Mouse (Mus musculus) testis, adult 2 months (tissue): ENCODE measurements at regions not wholly inside any gene's neighbourhood (a gene's known extent, or its start where the extent isn't known, plus 50 kb on each side); places are given as distances from the start of the nearest gene placed in this dataset.

Source experiments
- H3K27ac ChIP-seq: fragments of 200-500 bp; 2 replicates; pipeline ENCODE4 v1.5.1; 2012; ENCODE audit warnings: low read depth, low read length; ENCODE audit not compliant: control insufficient read depth, insufficient read depth
- H3K27me3 ChIP-seq: fragments of 200-500 bp; 2 replicates; pipeline ENCODE4 v1.6.1; 2012; ENCODE audit warnings: mild to moderate bottlenecking, low read length, moderate library complexity; ENCODE audit not compliant: control insufficient read depth, insufficient read depth
- H3K36me3 ChIP-seq: fragments of 200-500 bp; 2 replicates; pipeline ENCODE4 v1.6.1; 2012; ENCODE audit warnings: mild to moderate bottlenecking, low read length; ENCODE audit not compliant: control insufficient read depth, insufficient read depth
- H3K4me1 ChIP-seq: fragments of 200-500 bp; 2 replicates; pipeline ENCODE4 v1.6.1; 2012; ENCODE audit warnings: low read length; ENCODE audit not compliant: control insufficient read depth, insufficient read depth
- H3K4me3 ChIP-seq: fragments of 200-500 bp; 2 replicates; pipeline ENCODE4 v1.5.1; 2012; ENCODE audit warnings: low read depth, mild to moderate bottlenecking, low read length, moderate library complexity, mixed read lengths; ENCODE audit not compliant: control insufficient read depth
- CTCF ChIP-seq: fragments of 200-500 bp; IDR thresholded peaks from 2 replicates; pipeline ENCODE4 v1.5.1; 2012; ENCODE audit warnings: low read depth, mild to moderate bottlenecking, inconsistent platforms, low read length, moderate library complexity; ENCODE audit not compliant: control insufficient read depth, insufficient read depth, insufficient replicate concordance
- POLR2A ChIP-seq: fragments of 200-500 bp; IDR thresholded peaks from 2 replicates; pipeline ENCODE4 v1.6.1; 2012; ENCODE audit warnings: low read depth, mild to moderate bottlenecking, inconsistent platforms, low read length, moderate library complexity; ENCODE audit not compliant: control insufficient read depth

DNA sequence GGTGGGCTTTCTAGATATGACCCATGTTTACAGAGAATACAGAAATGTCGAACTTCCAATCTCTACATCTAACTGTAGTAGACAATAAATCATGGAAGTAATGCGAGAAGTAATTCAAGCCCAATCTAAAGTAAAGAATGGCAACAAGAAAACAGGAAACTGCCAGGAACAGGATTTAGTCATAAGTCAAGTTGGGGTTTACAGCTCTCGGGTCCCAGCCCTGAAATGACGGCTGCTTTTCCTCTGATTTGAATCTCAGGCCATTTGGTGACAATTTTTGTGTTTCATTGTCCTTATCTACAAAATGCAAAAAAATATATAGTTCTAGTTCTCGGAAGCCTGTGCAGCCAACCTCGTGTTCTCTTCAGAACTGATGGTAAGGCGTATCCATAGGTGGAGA is 195.0 kb upstream of the Pde3a start:
- TF ChIP-seq POLR2A, result no peak
- no peak for TF ChIP-seq CTCF
- no peak overlapping the region for H3K4me3 ChIP-seq
- H3K27me3 ChIP-seq, result no peaks in the 10 kb centered on the region
- H3K4me1 ChIP-seq, result no peaks in the 10 kb centered on the region
- H3K27ac ChIP-seq, result no peak overlapping the region
- H3K36me3 ChIP-seq, result no peaks in the 10 kb centered on the region

DNA sequence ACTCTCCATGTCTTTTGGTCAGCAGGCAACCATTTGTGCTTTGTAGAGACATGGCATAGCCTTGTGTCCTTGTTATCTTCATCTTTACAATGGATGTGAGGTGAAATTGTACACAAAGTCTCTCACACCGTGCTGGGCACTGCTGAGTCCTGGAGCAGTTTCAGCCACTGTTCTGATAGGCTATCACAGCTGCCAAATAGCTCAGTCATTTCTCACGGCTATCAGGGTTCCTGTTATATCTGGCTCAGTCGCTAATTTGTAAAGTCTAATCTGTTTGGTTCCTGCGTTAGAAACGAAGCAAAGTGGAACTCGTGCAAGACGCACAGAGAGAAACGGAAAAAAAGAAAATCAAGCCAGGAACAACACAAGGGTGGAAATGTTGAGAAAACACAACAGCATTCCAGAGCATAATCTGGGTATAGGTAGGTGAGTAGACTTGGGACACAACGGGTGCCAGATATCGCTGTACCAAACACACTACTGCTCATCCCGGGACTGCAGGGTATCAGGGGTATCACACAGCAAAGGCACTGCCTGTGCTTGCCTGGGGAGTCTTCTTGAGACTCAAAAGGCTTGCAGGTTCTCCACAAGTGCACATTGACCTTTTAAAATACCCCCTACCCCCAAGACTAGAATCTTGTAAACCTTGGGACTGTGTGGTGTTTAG is 189.7 kb upstream of the Pde3a start:
- Histone ChIP-seq H3K27me3 (no peaks in the 10 kb centered on the region), H3K4me3 (no peak overlapping the region), H3K27ac (no peak overlapping the region), H3K36me3 (no peaks in the 10 kb centered on the region), H3K4me1 (no peaks in the 10 kb centered on the region)
- TF ChIP-seq POLR2A (no peak), CTCF (no peak)

DNA sequence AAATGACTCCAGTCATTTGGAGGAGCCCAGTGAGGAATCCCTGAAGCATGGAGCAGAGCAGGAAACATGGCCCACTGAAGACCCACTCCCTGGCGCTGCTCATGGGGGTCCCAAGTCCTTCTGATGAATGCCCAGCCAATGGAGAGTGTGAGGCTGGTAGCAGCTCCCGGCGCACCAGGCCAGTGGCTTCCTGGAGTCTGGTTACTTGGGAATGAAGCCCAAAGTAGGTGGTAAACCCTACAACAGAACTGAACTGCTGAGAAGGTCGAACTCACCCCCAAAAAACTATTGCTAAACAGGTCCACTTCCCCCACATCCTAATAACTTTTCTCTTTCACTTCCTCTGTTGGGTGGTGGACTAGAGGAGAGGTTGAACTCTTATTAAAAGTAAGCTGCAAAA is 183.3 kb upstream of the Pde3a start:
- no peak for TF ChIP-seq CTCF
- no peak for TF ChIP-seq POLR2A
- Histone ChIP-seq H3K27ac (no peak overlapping the region), H3K36me3 (no peaks in the 10 kb centered on the region), H3K4me1 (no peaks in the 10 kb centered on the region), H3K4me3 (no peak overlapping the region), H3K27me3 (no peaks in the 10 kb centered on the region)

DNA sequence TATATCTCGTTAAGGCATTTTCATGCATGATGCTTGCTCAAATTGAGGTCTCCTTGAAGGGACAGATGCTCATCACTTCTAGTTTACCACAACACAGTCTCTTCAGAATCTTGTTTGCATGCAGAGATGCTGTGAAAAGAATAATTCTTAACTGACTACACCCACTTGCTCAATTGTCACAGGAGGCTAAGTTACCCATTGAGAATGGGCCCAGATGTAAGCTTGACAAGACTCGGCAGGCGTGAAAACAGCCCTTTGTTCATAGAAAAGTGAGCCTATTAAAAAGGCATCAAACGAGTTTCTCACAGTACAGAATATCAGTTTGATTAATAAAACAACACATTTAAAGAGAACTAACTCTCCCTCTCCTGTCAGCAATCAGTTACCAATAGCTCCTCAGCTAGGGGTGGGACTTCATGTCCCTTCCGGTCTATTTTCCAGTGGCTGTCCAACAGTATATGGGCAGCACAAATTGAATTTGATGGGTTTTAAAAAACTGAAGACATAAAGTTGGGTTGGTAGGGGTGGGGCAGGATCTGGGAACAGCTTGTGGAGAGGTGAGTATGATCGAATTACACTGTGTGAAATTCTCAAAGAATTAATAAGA is 180.1 kb upstream of the Pde3a start:
- Histone ChIP-seq H3K4me3 (no peak overlapping the region), H3K36me3 (no peaks in the 10 kb centered on the region), H3K4me1 (no peaks in the 10 kb centered on the region), H3K27me3 (no peaks in the 10 kb centered on the region), H3K27ac (no peak overlapping the region)
- TF ChIP-seq POLR2A, result no peak
- TF ChIP-seq CTCF, result no peak

DNA sequence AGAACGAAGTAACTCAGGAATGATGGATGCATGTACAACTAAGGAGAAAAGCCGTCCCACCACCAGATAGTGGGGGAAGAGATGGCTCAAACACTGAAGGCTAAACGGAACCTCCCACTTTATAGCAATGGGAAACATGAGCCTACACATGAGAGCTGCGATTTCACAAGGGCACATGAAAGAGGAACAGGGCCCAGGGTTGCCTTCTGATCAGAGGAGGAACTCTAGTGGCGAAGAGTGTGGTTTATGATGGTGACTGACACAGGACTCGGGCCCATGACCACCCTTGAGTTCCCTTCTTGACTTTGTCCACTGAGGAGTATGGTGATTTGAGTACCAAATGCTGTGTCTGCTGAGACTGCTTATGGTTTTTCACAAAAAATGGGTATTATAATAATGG is 179.2 kb upstream of the Pde3a start:
- TF ChIP-seq POLR2A (no peak), CTCF (no peak)
- H3K4me1 ChIP-seq, result no peaks in the 10 kb centered on the region
- H3K36me3 ChIP-seq, result no peaks in the 10 kb centered on the region
- no peak overlapping the region for H3K27ac ChIP-seq
- no peaks in the 10 kb centered on the region for H3K27me3 ChIP-seq
- H3K4me3 ChIP-seq, result no peak overlapping the region

DNA sequence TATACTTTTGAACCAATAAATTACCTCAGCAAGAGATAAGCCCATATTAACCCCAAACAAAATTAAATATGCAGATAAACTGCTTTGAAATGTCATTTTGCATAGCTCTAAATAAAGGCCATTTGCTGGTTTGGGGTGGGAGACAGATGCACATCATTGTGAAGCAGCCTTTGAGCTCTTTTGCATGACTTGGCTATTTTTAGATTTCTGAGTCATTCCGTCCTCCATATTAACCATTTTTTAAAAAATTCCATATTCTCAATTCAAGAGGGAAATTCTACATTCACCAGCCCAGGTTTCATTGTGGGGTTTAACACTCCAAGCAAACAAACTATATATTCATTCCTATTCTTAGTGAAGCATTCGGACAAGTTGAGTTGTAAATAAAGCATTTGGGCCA is 177.6 kb upstream of the Pde3a start:
- H3K36me3 ChIP-seq, result no peaks in the 10 kb centered on the region
- H3K27ac ChIP-seq, result no peak overlapping the region
- H3K4me3 ChIP-seq, result no peak overlapping the region
- TF ChIP-seq POLR2A (no peak), CTCF (no peak)
- no peaks in the 10 kb centered on the region for H3K27me3 ChIP-seq
- H3K4me1 ChIP-seq, result no peaks in the 10 kb centered on the region; the same call in 1 of the 2 replicates

DNA sequence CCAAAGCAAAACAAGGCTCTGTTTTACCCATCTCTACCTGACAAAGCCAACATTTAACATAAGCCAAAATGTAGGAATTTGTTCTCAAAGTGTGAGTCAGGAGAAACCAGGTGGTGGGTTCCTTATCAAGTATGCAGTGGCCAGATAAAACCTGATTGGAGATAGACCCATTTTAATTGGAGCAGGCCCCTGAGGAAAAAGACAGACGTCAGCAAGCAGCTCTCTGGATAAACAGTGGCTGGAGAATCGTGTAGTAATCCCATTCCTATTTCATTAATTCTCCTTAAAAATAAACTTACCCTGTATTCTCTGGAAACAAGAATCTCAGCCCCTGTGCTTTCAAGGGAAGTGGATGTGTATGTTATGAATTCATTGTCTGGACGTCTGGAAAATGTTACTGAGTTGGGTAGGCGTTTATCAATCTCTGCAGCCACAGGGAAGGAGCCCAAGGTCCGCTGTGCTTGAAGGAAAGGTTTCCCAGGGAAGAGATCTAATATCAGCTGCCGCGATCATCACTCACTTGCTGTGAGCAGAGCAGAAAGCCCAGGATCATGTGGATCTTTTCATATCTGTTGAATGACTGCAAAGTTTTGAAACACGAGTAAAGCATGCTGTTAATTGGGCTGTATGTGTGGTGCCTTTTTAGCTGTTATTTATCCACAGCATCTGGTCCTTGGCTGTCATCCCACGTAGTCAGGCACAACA is 157.8 kb upstream of the Pde3a start:
- no peaks in the 10 kb centered on the region for H3K4me1 ChIP-seq
- H3K27ac ChIP-seq, result no peak overlapping the region
- no peak for TF ChIP-seq CTCF
- no peak for TF ChIP-seq POLR2A
- no peaks in the 10 kb centered on the region for H3K27me3 ChIP-seq
- no peaks in the 10 kb centered on the region for H3K36me3 ChIP-seq
- H3K4me3 ChIP-seq, result no peak overlapping the region
